Mouse (Mus musculus): Measurements from ENCODE around the gene Wipf3.

Wipf3 gene

DNA sequence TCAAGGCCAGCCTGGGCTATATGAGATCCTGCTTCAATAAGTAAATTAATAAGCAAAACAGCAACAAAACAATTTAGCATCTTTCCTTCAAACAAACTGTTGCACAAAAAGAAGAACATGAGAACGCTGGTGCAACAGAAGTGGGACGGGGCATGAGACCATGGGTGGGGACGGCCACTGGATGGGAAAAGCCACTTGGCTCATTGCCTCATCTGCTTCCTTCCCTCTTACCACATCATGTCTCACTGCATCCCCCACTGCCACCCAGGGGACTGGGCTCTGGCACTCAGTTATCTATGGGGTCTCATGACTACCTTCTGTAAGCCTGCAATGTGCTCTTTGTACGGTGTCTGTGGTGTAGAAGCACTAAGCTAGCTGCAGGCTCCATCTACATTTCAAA is 106.1 kb downstream of the Wipf3 start:
- DNase-seq (ENCODE audit: low spot score): no peak

DNA sequence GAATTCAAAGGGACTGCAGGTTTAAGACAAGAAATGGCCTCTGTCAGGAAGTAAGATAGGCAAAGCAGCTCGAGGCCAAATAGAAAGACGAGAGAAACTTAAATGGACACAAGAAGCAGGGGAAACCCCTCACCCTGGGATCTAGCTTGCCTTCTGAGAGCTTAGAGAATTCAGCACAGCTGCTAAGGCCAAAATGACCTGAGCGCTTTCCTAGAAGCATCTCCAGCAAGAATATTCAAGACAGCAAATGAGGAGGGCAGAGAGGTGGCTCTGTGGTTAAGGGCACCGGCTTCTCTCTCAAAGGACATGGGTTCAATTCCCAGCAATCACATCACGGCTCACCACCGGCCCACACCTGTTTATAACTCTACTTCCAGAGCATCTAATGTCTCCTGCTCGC is 107.7 kb downstream of the Wipf3 start:
- DNase-seq (ENCODE audit: low spot score): no peak

DNA sequence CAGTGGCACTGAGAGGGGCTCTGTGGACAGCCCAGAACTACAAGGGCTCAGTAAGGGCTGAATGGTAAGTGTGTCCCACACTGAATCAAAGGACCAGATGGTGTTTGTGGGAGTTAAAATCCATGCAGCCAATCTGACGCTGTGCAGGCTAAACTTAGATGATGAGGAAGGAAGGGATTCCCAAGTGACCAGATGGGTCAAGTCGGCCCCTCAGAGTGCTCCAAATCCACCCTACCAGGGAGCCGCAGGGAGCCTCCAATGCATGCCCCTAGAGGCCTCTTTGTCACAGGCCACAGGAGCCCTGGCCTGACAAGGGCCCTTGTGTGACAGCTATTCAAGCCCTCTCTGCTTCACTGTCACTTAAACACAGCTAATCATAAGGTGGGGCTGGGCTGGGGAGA is 109.4 kb downstream of the Wipf3 start:
- DNase-seq (ENCODE audit: low spot score): no peak

DNA sequence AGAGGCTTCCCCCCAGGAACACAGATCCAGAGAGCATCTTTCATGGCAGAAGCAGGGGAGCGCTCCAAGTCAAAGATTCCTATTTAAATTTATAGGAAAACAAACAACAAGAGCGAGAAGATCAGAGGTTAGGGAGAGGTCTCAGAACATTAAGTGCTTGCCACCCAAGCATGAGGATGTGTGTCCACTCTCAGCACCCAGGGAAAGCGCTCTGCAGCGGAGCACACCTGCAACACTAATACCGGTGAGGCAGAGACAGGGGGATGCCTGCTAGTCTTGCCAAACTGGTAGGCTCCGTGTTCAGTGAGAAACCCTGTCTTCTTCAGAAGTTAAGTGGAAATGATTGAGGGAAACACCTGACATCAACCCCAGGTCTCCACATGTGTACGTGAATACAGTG is 110.0 kb downstream of the Wipf3 start:
- DNase-seq (ENCODE audit: low spot score): no peak

DNA sequence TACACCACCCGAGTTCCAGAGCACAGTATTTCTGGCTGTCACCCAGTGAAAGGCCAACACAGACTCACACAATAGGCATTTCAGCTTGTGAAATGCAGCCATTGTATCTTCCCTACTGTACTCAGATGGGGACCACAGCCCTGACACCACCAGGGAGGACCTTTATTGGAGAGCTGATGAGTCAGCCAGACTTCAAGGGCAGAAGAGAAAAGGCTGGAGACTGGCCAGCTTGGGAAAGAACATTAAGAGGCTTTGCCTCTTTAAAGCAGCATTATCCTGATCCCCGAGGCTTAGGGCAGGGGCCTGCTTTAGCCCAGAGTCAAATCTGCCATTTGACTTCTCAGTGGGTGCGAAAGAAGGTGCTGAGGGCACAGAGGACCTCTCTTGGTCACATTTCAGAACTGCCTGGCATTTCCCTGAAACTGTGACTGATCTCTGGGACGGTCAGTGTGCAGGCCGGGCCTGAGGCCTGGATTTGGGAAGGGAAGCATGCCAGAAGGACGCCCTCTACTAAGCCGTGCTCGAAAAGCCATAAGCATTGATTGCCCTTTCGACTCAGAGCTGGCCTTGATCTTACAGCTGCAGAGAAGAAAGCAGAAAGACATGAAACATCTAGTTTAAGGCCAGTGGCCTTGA is 111.0 kb downstream of the Wipf3 start:
- DNase-seq (ENCODE audit: low spot score): no peak

DNA sequence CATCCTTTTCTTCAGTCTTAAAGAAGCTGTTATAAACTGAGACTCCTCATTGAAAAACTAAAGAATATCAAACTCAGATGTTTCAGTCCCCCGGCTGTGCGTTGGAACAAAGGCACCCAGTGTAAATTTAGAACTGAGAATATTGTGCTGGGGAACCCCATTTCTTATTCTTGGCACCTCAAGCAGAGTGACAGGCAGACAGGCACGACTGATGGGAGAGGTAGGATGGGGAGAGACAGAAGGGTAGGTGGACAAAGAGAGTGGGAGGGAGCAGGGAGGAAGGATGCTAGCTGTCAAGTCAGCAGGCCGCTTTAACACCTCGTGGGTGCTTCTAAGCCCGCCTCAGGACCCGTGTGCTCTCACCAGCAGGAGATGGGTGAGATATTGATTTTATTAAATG is 113.4 kb downstream of the Wipf3 start:
- DNase-seq (ENCODE audit: low spot score): no peak

DNA sequence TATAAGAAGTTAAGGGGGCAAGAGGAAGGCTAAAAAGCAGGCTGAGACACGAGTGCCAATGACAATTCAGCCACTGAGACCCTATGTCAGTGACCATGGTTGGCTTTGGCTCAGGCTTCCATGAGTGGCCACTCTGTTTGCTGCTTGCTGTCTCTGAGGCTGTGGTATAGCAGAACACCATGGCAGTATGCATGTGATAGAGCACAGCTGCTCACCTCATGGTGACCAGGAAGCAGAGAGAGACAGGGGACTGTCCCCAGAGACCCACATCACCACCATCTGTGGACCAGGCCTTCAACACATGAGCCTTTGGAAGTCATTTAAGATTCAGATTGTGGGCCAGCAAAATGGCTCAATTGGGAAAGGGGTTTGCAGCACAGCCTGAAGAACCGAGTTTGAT is 114.2 kb downstream of the Wipf3 start:
- no peak for DNase-seq (ENCODE audit: low spot score)

DNA sequence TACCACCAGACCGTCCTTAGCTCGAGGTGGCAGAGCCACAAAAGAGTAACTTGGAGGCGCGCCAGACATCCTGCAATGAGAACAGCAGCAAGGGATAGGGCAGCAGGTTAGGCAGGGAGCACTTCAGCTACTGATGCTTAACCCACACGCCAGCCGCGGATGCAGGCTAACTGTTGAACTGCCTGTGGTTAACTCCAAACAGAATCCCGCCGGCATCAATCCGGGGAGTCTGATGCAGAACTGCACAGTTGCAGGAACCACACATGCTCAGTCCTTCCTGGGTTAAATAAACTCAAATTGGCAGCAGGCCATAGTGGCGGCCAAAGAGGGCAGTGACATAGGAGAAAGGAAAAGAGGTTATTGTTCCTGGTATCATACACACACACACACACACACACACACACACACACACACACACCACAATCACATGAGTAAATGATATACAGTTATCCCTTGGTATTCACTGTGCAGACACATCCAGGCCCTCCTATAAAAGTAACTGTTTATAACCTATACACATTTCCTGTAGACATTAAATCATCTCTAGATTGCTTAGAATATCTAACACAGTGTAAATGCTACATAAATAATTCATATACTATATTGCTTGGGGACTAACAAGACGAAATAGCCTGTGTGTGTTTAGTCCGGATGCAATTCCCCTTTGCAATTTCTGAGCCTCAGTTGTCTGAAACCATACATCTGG is 119.1 kb downstream of the Wipf3 start:
- DNase-seq (ENCODE audit: low spot score): no peak

DNA sequence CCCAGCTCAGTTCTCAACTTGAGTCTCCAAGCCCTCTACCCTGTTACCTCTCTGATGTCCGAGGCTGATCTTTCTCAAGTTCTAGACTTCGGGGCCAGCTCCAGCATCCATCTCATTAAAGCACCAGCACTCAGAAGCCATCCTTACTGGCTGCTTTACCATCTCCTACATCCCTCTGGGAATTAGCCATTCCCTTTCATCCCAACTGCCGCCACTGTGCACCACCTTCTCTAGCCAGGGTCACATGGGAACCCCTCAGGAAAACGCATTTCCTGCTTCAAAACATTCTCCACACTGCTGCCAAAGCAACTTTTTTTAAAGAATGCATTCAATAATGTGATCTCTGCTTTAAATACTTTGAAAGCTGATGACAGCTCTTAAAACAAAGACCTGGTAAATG is 119.9 kb downstream of the Wipf3 start:
- no peak for DNase-seq (ENCODE audit: low spot score)

DNA sequence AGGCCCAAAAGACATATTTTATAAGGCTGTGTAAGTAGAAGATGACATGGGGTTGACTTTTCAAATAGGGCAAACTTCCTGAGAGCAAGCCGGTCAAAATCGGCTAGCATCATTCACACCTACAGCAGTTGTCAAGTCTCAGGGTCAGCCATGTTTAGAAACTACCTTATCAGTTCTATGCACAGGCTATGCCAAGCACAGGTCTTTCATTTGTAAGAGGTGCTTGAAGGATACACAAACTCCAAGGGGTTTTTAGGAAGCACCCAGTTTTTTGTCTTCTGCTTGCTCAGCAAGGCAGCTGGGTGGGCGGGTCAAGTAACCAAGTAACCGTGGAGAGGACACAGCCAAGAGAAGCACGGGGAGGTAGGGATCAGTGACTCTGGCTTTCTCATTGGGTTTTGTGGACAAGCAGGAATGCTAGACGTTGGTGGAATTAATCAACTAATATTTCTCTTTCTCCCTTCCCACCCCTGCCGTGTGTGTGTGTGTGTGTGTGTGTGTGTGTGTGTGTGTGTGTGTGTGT is 121.5 kb downstream of the Wipf3 start:
- no peak for DNase-seq (ENCODE audit: low spot score)

DNA sequence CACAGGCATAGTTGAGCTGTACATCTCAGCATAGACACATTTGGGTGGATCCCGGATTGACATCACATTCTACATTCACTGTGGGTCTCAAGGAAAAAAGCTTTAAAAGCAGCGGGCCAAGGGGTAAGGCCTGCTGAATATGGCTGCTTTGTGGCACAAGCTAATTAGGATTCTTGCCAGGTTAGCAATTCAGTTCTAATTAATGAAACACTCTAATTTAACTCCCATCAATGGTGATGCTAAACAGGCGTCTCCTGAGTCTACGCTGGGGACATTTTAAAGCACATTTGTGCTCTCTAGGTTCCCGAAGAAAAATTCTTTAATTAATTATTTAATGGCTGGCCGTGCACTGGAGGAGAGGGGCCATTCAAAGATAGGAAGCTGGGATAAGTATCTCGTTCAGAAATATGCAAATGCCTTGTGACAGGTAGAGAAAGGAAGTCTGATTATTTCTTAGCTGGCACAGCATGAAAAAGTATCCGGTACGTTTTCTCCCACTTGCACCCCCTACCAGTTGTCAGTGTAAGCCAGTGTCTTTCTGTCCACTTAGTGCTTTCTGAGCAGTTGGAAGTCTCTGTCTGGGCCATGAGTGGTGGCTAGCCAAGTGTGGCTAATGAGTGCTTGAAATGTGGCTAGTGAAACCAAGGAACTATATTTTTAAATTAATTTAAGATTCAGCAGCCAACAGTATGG is 123.5 kb downstream of the Wipf3 start:
- no peak for DNase-seq (ENCODE audit: low spot score)

Data from urinary bladder, postnatal 10 days (tissue).